Mouse (Mus musculus) adrenal gland, postnatal 0 days (tissue): ENCODE results near the gene Ctss. TPM values are rescaled to one million over a fixed set of nuclear protein-coding genes. Genes with fewer than 3 reads are reported as not detected.

Experiments used
- polyA plus RNA-seq: library from polyadenylated mRNA; unstranded; fragments of >200 nt; fragmentation: Nextera tagmentation; extraction: Ambion mirVana; gene quantifications from 2 replicates; pipeline ENCODE4 v1.2.1, GENCODE M21; 2015

The Ctss gene
- polyA plus RNA-seq = 61.3 and 65.8 TPM in 2 replicates

GRCm38 (mm10) chr3:95526622-95527211 is at the start of gene Ctss:
Ctss (plus strand) TSS chr3:95526786.

GRCm38 (mm10) chr3:95499024-95499423 is 27.6 kb upstream of the Ctss start, which contains the start of gene Ctsk:
Ctsk (plus strand) TSS chr3:95499256.

GRCm38 (mm10) chr3:95559437-95559836 is 32.9 kb downstream of the Ctss start, which contains the start of gene Hormad1:
Hormad1 (plus strand) TSS chr3:95559677.

GRCm38 (mm10) chr3:95588604-95589086 is 62.1 kb downstream of the Ctss start, which contains the start of gene Golph3l:
Golph3l (plus strand) TSS chr3:95588934.

Other genes starting within 250 kb of the Ctss start
- gene Mindy1, start 245.4 kb upstream of the Ctss start, polyA plus RNA-seq = 66.6 and 126 TPM in 2 replicates
- 16.3 and 23.8 TPM in 2 replicates for gene Prune1, start 244.7 kb upstream of the Ctss start, polyA plus RNA-seq
- gene Anxa9, start 219.6 kb upstream of the Ctss start, polyA plus RNA-seq = 1.3 and 1.6 TPM in 2 replicates
- 109 and 186 TPM in 2 replicates for gene Cers2, start 212.0 kb upstream of the Ctss start, polyA plus RNA-seq
- 12.2 and 16.5 TPM in 2 replicates for gene Setdb1, start 169.6 kb upstream of the Ctss start, polyA plus RNA-seq
- not detected in 2 replicates for gene 4930558C23Rik, start 123.9 kb upstream of the Ctss start, polyA plus RNA-seq
- gene Arnt, start 92.4 kb upstream of the Ctss start, polyA plus RNA-seq = 15.7 and 19.9 TPM in 2 replicates
- 22.2 and 44.4 TPM in 2 replicates for gene Ctsk, start 27.5 kb upstream of the Ctss start, polyA plus RNA-seq
- 0.11 TPM in 1 of 2 replicates, not detected in the other for gene Hormad1, start 32.9 kb downstream of the Ctss start, polyA plus RNA-seq
- 31.9 and 34.9 TPM in 2 replicates for gene Golph3l, start 62.1 kb downstream of the Ctss start, polyA plus RNA-seq
- gene Ensa, start 98.2 kb downstream of the Ctss start, polyA plus RNA-seq = 65.8 and 73.1 TPM in 2 replicates
- 79.8 and 89.8 TPM in 2 replicates for gene Mcl1, start 132.0 kb downstream of the Ctss start, polyA plus RNA-seq
- 9.6 and 14.0 TPM in 2 replicates for gene Adamtsl4, start 161.1 kb downstream of the Ctss start, polyA plus RNA-seq
- gene Ecm1, start 212.8 kb downstream of the Ctss start, polyA plus RNA-seq = 338 and 413 TPM in 2 replicates
- 23.1 and 33.9 TPM in 2 replicates for gene Tars2, start 233.4 kb downstream of the Ctss start, polyA plus RNA-seq